Mouse (Mus musculus) frontal cortex, adult (tissue): ENCODE data around the gene Cask.

ENCODE experiments used
- ATAC-seq: cut with Nextera tagmentation; 2 replicates; pipeline ENCODE4 v1.9.2; 2017; ENCODE audit warnings: mild to moderate bottlenecking, moderate library complexity, mixed read lengths; ENCODE audit not compliant: low TSS enrichment

Gene Cask

GRCm38 (mm10) chrX:13467121-13467571 lies 384.0 kb downstream of the Cask start:
- no peak for ATAC-seq
